Mouse (Mus musculus) liver, postnatal 0 days (tissue): ENCODE measurements at regions not wholly inside any gene's neighbourhood (a gene's known extent, or its start where the extent isn't known, plus 50 kb on each side); places are given as distances from the start of the nearest gene placed in this dataset.

Experiments
- CTCF ChIP-seq: sonication (generic); IDR thresholded peaks from 2 replicates; pipeline ENCODE4 v1.5.1; 2016; ENCODE audit warnings: antibody characterized with exemption, low read depth
- EP300 ChIP-seq: IDR thresholded peaks from 2 replicates; pipeline ENCODE4 v1.6.1; 2016; ENCODE audit warnings: antibody characterized with exemption, low read depth, mild to moderate bottlenecking

GRCm38 (mm10) chr12:26129511-26129910, 285.5 kb downstream of the Rnf144a start:
- no peak for TF ChIP-seq CTCF
- TF ChIP-seq EP300: no peak
